Mouse (Mus musculus): ENCODE measurements around the gene Dlx3.

GRCm38 (mm10) chr11:95095596-95095995 is 24.3 kb upstream of the Dlx3 start:
- TF ChIP-seq CTCF (IDR thresholded peaks at IDR 0.05) (no peak), EP300 (IDR thresholded peaks at IDR 0.05) (no peak)

All from lung, postnatal 0 days (tissue).